Mouse (Mus musculus): ENCODE measurements at regions not wholly inside any gene's neighbourhood (a gene's known extent, or its start where the extent isn't known, plus 50 kb on each side); places are given as distances from the start of the nearest gene placed in this dataset.

DNA sequence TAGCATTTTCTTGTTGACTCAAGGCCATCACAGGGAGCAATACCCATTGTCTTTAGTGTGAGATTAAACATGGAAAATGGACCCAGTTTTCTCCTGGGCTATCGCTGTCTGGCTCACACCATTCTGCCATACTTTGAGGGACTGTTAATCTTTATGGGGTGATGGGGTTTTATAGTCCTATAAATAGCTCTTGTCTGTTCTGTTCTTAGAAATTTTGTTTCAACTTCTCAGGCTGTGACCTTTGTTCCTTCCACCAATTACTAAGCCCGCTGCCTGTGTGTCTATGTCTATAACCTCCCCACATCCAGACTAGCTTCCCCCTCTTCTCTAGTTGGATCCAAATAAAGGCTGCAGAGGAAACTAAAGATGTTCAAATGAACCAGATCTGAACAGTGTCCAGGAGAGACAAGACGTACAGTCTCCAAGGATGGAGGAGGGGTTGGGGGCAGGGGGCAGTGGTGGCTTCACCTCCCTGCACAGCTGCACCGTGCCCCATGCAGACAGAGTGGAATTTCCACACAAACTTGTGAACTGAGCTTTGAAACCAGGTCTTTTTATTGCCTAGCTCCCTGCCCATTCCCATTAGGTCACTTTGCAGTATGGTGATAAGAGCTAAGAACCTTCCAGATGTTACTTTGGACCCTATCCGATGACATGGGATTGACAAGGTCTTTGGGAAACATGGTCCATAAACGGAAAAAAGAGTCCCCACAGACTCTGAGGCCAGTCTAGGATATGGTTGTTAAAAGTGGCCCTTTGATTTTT is 69.9 kb upstream of the Tpm1 start:
- Histone ChIP-seq H3K4me3 (ENCODE audit: control insufficient read depth, insufficient read depth, low read length) (no peak overlapping the region), H3K27me3 (ENCODE audit: control insufficient read depth, insufficient read depth, low read length) (no peaks in the 10 kb centered on the region), H3K4me1 (replicated peaks; ENCODE audit: control insufficient read depth, insufficient read depth, low read length) (no peaks in the 10 kb centered on the region), H3K27ac (ENCODE audit: control insufficient read depth, insufficient read depth, low read length) (no peak overlapping the region), H3K36me3 (ENCODE audit: control insufficient read depth, insufficient read depth, low read length) (no peaks in the 10 kb centered on the region)
- DNase-seq = no peak
- 85% methylated on average over 6 of the region's 6 CpGs for WGBS
- TF ChIP-seq CTCF (IDR thresholded peaks at IDR 0.05; ENCODE audit: borderline replicate concordance, control insufficient read depth, extremely low read depth, insufficient read depth, low read length, poor library complexity) (no peak), POLR2A (IDR thresholded peaks at IDR 0.05; ENCODE audit: control insufficient read depth, extremely low read depth, insufficient read depth, low read length, poor library complexity) (no peak)

DNA sequence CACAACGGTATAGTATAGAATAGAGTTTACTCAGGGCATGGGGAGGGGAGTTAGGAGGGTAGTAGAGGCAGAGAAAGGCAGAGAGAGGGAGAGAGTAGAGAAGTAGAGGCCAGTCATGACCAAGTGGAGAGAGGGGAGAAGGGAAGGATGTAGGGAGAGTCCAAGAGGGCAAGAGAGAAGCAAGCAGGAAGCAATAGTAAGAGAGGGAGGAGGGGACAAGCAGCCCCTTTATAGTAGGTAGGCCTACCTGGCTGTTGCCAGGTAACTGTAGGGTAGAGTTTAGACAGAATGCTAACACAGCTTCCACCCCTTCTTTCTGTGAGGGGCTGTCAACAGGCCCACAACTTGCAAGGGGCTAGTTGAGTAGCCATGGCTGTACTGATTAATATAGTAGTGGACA is 69.2 kb upstream of the Tpm1 start:
- Histone ChIP-seq H3K4me3 (ENCODE audit: control insufficient read depth, insufficient read depth, low read length) (no peak overlapping the region), H3K4me1 (replicated peaks; ENCODE audit: control insufficient read depth, insufficient read depth, low read length) (no peaks in the 10 kb centered on the region), H3K36me3 (ENCODE audit: control insufficient read depth, insufficient read depth, low read length) (no peaks in the 10 kb centered on the region), H3K27me3 (ENCODE audit: control insufficient read depth, insufficient read depth, low read length) (no peaks in the 10 kb centered on the region), H3K27ac (ENCODE audit: control insufficient read depth, insufficient read depth, low read length) (no peak overlapping the region)
- TF ChIP-seq POLR2A (IDR thresholded peaks at IDR 0.05; ENCODE audit: control insufficient read depth, extremely low read depth, insufficient read depth, low read length, poor library complexity) (no peak), CTCF (IDR thresholded peaks at IDR 0.05; ENCODE audit: borderline replicate concordance, control insufficient read depth, extremely low read depth, insufficient read depth, low read length, poor library complexity) (no peak)
- DNase-seq = no peak
- WGBS = 100% methylated on average over 1 of the region's 1 CpGs

DNA sequence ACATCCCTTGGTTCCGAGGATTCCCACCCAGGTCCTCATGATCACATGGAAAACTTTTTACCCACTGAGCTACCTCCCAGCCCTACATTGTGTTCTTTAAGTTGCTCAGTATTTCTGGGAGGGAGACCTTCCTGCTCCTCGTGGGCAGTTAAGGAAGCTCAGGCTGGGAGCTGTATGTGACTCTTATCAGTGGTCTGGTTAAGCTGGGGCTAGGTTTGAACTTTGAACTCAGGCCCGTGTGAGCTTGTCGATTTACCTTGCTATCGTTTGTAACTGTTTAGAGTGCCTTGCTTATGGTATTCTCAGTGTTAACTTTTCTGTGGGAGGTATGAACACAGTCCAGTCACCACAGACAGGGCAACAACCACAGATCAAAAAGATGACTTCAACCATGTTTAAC is 68.4 kb upstream of the Tpm1 start:
- no peaks in the 10 kb centered on the region for H3K4me1 ChIP-seq (replicated peaks; ENCODE audit: control insufficient read depth, insufficient read depth, low read length)
- H3K27ac ChIP-seq (ENCODE audit: control insufficient read depth, insufficient read depth, low read length) = no peak overlapping the region
- no peak overlapping the region for H3K4me3 ChIP-seq (ENCODE audit: control insufficient read depth, insufficient read depth, low read length)
- no peak for DNase-seq
- no peaks in the 10 kb centered on the region for H3K27me3 ChIP-seq (ENCODE audit: control insufficient read depth, insufficient read depth, low read length)
- TF ChIP-seq CTCF (IDR thresholded peaks at IDR 0.05; ENCODE audit: borderline replicate concordance, control insufficient read depth, extremely low read depth, insufficient read depth, low read length, poor library complexity) (no peak), POLR2A (IDR thresholded peaks at IDR 0.05; ENCODE audit: control insufficient read depth, extremely low read depth, insufficient read depth, low read length, poor library complexity) (no peak)
- H3K36me3 ChIP-seq (ENCODE audit: control insufficient read depth, insufficient read depth, low read length) = no peaks in the 10 kb centered on the region
- WGBS = 87% methylated on average over 5 of the region's 5 CpGs

DNA sequence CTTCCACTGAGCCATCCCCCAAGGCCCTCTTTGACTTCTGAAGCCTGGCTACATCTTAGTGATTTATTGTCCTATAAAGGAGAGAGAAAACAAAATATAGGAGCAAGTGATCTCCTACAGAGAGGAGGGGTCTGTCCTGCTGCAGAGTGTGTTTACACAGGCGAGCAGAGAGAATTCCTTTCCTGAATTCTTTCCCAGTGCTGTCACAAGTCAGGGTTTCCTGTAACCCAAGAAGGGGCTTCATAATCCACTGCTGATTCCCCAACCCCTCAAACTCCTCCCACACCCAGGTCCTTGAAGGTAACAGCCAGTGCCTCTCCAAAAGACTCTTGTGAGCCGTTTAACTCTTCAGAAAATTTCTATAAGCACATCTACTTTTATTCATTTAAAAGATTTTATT is 66.8 kb upstream of the Tpm1 start:
- 84% methylated on average over 2 of the region's 2 CpGs for WGBS
- DNase-seq = no peak
- no peak overlapping the region for H3K27ac ChIP-seq (ENCODE audit: control insufficient read depth, insufficient read depth, low read length)
- no peaks in the 10 kb centered on the region for H3K27me3 ChIP-seq (ENCODE audit: control insufficient read depth, insufficient read depth, low read length)
- H3K4me1 ChIP-seq (replicated peaks; ENCODE audit: control insufficient read depth, insufficient read depth, low read length) = no peaks in the 10 kb centered on the region
- no peak overlapping the region for H3K4me3 ChIP-seq (ENCODE audit: control insufficient read depth, insufficient read depth, low read length)
- H3K36me3 ChIP-seq (ENCODE audit: control insufficient read depth, insufficient read depth, low read length) = no peaks in the 10 kb centered on the region
- TF ChIP-seq POLR2A (IDR thresholded peaks at IDR 0.05; ENCODE audit: control insufficient read depth, extremely low read depth, insufficient read depth, low read length, poor library complexity) = no peak
- no peak for TF ChIP-seq CTCF (IDR thresholded peaks at IDR 0.05; ENCODE audit: borderline replicate concordance, control insufficient read depth, extremely low read depth, insufficient read depth, low read length, poor library complexity)

DNA sequence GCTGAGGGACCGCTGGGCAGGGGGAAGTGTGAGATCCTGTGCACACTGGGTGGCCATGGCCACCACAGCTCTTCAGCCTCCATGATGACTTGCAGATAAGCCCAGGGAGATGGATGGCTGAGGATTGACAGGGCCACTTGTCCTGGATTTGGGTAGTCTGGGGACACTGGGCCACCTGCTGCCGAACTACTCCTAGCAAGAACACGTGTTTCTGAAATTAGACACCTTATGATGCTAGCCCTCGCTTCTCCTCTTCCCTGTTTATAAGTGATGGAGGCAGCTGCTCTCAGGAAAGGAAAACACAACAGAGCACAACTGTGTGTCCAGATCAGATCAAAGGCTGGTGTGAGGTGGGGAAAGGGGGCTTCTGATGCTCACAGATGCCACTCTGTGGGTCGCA is 64.9 kb upstream of the Tpm1 start:
- Histone ChIP-seq H3K36me3 (ENCODE audit: control insufficient read depth, insufficient read depth, low read length) (no peaks in the 10 kb centered on the region), H3K27ac (ENCODE audit: control insufficient read depth, insufficient read depth, low read length) (no peak overlapping the region), H3K4me3 (ENCODE audit: control insufficient read depth, insufficient read depth, low read length) (no peak overlapping the region), H3K27me3 (ENCODE audit: control insufficient read depth, insufficient read depth, low read length) (no peaks in the 10 kb centered on the region), H3K4me1 (replicated peaks; ENCODE audit: control insufficient read depth, insufficient read depth, low read length) (no peaks in the 10 kb centered on the region)
- TF ChIP-seq POLR2A (IDR thresholded peaks at IDR 0.05; ENCODE audit: control insufficient read depth, extremely low read depth, insufficient read depth, low read length, poor library complexity) (no peak), CTCF (IDR thresholded peaks at IDR 0.05; ENCODE audit: borderline replicate concordance, control insufficient read depth, extremely low read depth, insufficient read depth, low read length, poor library complexity) (no peak)
- WGBS = 93% methylated on average over 5 of the region's 5 CpGs
- DNase-seq = no peak

DNA sequence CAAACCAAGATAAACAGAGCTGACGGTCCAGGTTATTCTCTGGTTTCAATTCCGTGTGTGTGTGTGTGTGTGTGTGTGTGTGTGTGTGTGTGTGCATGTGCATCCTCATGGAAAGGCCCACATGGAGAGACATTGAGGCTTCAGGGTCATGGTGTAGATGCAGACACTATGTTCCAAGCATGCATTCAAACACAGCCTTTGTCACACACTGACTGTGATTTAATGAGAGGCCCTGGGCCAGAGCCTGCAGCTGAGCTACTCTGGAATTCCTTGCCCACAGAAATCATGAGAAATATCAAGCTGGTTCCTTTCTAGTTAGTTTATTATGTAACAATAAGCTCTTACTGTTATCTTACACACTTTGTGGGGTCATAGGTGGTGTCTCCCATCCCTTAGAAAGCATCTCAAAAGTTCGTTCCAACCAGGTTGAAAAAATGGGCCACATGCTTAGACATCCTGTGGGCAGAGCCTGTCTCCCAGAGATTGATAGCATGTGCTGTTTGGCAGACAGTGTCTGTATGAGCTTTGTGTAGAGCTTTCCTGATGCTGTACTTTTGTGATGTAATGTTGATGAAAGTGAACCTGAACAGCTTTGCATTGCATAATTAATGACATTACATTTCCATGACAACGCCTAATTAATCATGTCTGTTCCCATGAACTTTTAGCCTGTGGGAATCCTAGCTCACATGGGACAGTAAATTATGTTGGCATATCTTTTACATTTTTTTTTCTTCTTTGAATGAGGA is 62.8 kb upstream of the Tpm1 start:
- no peaks in the 10 kb centered on the region for H3K4me1 ChIP-seq (replicated peaks; ENCODE audit: control insufficient read depth, insufficient read depth, low read length)
- no peak overlapping the region for H3K27ac ChIP-seq (ENCODE audit: control insufficient read depth, insufficient read depth, low read length)
- H3K27me3 ChIP-seq (ENCODE audit: control insufficient read depth, insufficient read depth, low read length) = no peaks in the 10 kb centered on the region
- no peak overlapping the region for H3K4me3 ChIP-seq (ENCODE audit: control insufficient read depth, insufficient read depth, low read length)
- H3K36me3 ChIP-seq (ENCODE audit: control insufficient read depth, insufficient read depth, low read length) = no peaks in the 10 kb centered on the region
- TF ChIP-seq POLR2A (IDR thresholded peaks at IDR 0.05; ENCODE audit: control insufficient read depth, extremely low read depth, insufficient read depth, low read length, poor library complexity) (no peak), CTCF (IDR thresholded peaks at IDR 0.05; ENCODE audit: borderline replicate concordance, control insufficient read depth, extremely low read depth, insufficient read depth, low read length, poor library complexity) (no peak)
- 95% methylated on average over 4 of the region's 4 CpGs for WGBS
- no peak for DNase-seq

Measured in thymus, adult 2 months (tissue).